Mouse (Mus musculus) gastrocnemius, adult 8-10 months (tissue): ENCODE measurements around the gene Rpl23. TPM values are rescaled to one million over a fixed set of nuclear protein-coding genes. Genes with fewer than 3 reads are reported as not detected.
A peak's percentile ranks its signal among the peaks of the same experiment; 100 is the strongest.
"Not testable (repeated sequence)": the region's sequence is repeated elsewhere in the genome, so short reads cannot be mapped to it uniquely, and the experiment has no call there.

Experiments used
- DNase-seq, 2 experiments: peaks; one replicate each; pipeline ENCODE4 v3.0.0; 2022; ENCODE audit warnings: low spot score in 2 of 2
- total RNA-seq, 4 experiments: library from RNA; stranded (reverse); gene quantifications; 2 replicates each; pipeline ENCODE4 v1.2.4; 2022

Gene Rpl23
- total RNA-seq, 4 experiments from 2014 or later = 371 to 534 (median 431) TPM

- DNase-seq = peak; percentile 86 to 89
Observed at GRCm38 (mm10) chr11:97766154-97766881, 15.9 kb downstream of the Rpl23 start, which contains the start of gene Cwc25. Gene Cwc25 (minus strand): TSS chr11:97766556.

GRCm38 (mm10) chr11:97761638-97762037 lies 20.6 kb downstream of the Rpl23 start:
- DNase-seq = no peak

- DNase-seq = no peak
Observed at GRCm38 (mm10) chr11:97758942-97759341, 23.3 kb downstream of the Rpl23 start.

- no peak for DNase-seq
Observed at GRCm38 (mm10) chr11:97758125-97758524, 24.1 kb downstream of the Rpl23 start.

DNA sequence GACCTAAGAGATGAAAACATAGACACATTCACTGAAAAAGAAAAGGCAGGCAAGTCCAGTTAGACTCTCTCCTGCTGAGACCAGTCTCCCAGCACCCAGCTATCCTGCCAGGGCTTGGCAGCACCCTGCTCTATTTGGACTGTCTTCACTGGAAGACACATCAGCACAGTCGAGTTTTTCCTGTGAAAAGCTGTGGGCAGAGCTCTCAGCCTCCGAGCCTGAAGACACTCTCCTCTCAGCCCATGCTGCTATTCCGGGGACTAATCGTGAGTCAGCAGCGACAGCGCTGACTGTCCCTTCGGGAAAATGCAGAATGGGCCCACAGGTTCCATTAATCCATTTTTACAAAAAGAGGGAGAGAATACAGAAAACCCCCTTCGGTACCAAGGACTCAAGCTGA lies 29.0 kb downstream of the Rpl23 start:
- no peak for DNase-seq

GRCm38 (mm10) chr11:97748496-97748895 lies 33.7 kb downstream of the Rpl23 start:
- DNase-seq = no peak

GRCm38 (mm10) chr11:97747773-97748172 lies 34.5 kb downstream of the Rpl23 start:
- DNase-seq = no peak

GRCm38 (mm10) chr11:97745331-97745721 lies 36.9 kb downstream of the Rpl23 start:
- no peak for DNase-seq

- peak; percentile 98 for DNase-seq
Observed at GRCm38 (mm10) chr11:97744718-97745330, 37.4 kb downstream of the Rpl23 start.

DNA sequence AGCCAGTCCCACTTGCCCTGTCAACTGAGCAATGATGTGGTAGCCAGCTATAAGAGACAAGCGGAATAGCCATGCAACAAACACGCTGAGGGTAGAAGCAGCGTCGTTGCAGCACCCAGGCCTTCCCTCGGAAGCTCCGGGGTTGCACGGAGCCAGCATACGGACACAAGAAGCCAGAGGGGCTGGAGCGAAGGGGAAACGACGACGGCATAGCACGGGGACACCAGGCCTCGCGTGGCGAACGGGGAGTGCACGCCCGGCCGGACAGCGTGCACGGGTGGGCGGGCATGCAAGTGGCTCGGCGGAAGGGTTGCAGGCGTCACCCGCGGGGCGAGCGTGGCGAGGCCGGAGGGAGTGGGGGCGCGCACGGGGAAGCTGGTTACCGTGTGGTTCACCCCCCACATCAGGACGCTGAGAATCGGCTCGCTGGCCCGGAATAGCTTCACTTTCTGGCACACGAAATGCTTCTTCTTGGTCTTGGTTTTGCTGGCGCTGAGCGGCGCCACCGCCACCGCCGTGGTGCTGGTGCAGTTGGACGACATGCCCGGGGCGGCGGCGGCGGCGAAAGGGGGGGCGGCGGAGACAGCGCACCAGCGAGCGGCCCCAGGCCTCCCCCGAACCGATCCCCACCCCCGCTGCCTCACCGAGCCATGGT lies 38.0 kb downstream of the Rpl23 start, which contains the start of gene Pip4k2b:
Gene Pip4k2b, minus strand, starts transcription at position 642 of the 655 bp plus-strand sequence.
- peak in 1 of 2 experiments; percentile 35 for DNase-seq

- no peak for DNase-seq
Observed at GRCm38 (mm10) chr11:97743423-97743822, 38.8 kb downstream of the Rpl23 start.

- DNase-seq = no peak
Observed at GRCm38 (mm10) chr11:97742591-97742990, 39.6 kb downstream of the Rpl23 start.

DNA sequence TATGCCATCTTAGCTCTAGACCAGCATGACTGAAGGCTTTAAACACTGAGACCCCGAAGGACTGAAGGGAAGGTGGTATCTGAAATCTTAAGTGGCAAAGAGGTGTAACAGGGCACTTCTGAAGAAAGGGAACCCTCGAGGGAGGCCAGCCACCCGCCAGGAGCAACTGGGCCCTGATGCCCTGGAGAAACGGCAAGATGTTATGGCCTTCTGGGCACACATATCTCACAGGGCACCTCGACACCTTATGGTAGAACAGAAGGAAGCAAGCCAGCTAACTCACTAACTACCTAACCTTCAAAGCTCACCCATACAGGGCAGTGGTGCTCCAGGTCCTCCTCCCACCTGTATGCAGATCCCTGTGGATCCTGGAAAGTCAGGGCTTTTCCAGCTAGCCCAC lies 40.1 kb downstream of the Rpl23 start:
- DNase-seq = no peak

- DNase-seq = no peak
Observed at GRCm38 (mm10) chr11:97740190-97740589, 42.0 kb downstream of the Rpl23 start.

- no peak for DNase-seq
Observed at GRCm38 (mm10) chr11:97739155-97739554, 43.1 kb downstream of the Rpl23 start.

DNA sequence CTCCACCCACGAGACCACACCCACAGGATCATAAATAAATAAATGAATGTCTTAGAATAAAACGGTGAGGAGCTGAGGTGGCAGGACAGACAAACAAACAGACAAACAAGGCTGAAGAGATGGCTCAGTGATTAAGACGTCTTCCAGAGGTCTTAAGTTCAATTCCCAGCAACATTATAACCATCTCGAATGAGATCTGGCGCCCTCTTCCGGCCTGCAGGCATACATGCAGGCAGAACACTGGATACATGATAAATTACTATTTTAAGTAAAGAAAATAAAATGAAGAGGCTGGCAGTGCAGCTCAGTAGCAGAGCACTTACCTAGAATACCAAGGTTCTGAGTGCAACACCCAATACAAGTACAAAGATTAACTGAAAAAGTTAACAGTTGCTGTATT lies 43.5 kb downstream of the Rpl23 start:
- no peak for DNase-seq

GRCm38 (mm10) chr11:97737600-97737999 lies 44.6 kb downstream of the Rpl23 start:
- no peak for DNase-seq

- DNase-seq = no peak
Observed at GRCm38 (mm10) chr11:97736645-97737044, 45.6 kb downstream of the Rpl23 start.

- not testable (repeated sequence) for DNase-seq
Observed at GRCm38 (mm10) chr11:97734810-97735209, 47.4 kb downstream of the Rpl23 start.

DNA sequence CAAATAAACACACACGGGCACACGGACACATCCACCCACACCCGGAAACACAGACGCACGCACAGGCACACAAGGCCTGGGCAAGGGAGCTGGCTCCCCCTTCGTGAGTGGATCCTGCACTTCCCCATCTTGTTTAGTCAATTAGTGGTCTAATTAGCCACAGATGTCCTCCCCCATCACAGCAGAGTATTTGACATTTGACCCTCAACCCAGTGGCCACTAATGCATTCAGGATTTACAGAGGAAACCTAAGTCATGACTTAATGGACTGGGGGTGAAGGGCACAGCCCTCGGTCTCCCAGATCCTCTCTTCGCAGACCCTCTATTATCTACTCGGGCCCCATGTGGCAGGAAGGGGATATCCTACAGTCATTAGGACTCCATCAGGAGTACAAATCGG lies 48.5 kb downstream of the Rpl23 start:
- no peak for DNase-seq

- peak in 1 of 2 experiments; percentile 13 for DNase-seq
Observed at GRCm38 (mm10) chr11:97728730-97729129, 53.5 kb downstream of the Rpl23 start.

DNA sequence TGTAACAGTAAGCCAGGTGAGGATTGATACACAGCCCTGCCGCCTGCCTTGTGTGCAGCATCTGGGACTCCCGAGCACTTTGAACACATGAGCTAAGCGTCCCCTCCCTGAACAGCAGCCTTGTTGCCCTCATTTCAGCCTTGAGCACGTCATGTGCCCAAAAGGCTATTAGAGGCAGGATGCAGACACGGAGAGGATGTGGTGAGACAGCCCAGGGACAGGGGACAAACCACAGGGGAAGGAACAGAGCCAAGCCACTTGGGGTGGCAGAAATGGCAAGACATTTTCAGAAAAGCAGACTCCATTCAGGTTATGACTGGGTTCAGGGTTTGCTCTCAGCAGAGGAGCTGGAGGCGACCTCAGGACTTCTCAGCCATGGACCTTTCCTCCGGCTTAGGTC lies 53.9 kb downstream of the Rpl23 start:
- DNase-seq = no peak
